Mouse (Mus musculus) heart, postnatal 0 days (tissue): ENCODE results near the gene Tmem181a.
"Not testable (repeated sequence)": the region's sequence is repeated elsewhere in the genome, so short reads cannot be mapped to it uniquely, and the experiment has no call there.

ENCODE experiments used
- CTCF ChIP-seq: IDR thresholded peaks from 2 replicates; pipeline ENCODE4 v1.5.1; 2016; ENCODE audit warnings: antibody characterized with exemption, control low read depth, low read depth
- EP300 ChIP-seq: IDR thresholded peaks from 2 replicates; pipeline ENCODE4 v1.6.1; 2016; ENCODE audit warnings: antibody characterized with exemption, low read depth

GRCm38 (mm10) chr17:6321081-6321777 lies 64.6 kb downstream of the Tmem181a start:
- TF ChIP-seq CTCF, EP300: not testable (repeated sequence)
